Mouse (Mus musculus): ENCODE measurements around the gene Vpreb3. TPM values are rescaled to one million over a fixed set of nuclear protein-coding genes. Genes with fewer than 3 reads are reported as not detected.

Vpreb3 gene
- total RNA-seq (2023): 3.4 TPM

DNA sequence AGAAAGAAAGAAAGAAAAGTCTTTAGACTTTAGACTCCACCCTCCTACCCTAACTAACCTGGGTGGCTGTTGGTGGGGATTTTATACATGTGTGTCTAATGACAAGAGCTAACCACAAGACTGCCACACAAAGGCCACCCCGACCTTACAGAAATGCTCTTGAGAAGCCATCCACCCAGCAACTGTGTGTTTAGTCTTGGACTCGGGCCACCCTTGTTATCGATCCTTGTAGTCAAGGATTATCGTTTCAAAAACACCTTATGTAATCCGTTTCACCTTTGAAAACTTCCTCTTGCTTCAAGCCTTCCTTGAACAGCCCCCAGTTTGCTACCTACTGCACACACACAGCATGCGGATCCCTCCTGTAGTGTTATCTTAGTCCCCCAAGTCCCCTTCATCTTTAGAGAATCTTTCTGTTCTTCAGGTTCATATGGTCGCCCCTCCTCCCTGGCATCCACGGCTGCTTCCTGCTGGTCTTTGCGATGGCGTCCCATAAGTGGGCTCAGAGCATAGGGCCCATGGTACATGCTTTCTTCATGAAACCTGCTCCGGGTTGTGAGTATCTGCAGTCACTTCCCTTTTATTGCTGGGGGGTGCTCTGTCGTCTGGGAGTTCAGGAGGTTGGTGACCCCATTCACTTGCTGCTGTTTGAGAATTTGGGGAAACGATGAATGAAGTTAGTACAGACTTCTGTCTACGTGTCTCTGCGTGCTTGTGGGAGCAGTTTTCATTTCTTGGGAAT is at the start of gene Vpreb3:
Gene Vpreb3, plus strand, starts transcription at position 322 of the 742 bp plus-strand sequence.

DNA sequence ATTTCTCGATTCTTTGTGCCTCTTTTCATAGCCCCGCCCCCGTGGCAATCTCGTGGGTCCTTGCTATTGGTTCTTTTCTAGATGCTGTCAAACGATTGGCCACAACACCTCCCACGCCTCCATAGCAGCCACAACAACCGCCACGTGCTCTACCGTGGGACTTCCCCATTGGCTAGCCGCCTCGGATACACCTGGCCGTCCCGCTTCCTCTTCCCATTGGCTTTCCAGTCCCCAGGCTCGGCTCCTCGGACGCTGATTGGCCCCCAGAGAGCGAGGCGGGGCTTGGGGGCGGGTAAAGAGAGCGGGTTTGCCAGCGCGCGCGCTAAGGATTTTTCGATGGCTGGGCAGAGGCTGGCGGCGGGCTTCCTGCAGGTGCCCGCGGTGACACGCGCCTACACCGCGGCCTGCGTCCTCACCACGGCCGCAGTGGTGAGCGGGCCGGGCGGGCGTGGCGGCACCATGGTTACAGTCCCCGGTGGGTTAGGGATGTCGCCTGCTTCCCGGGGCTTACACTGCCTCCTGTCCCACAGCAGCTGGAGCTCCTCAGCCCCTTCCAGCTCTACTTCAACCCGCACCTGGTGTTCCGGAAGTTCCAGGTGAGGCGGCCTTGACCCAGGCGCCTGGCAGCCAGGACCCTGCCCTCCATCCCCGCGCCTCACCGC is 49.6 kb upstream of the Vpreb3 start, which contains the start of gene Derl3:
Gene Derl3, plus strand, starts transcription at position 325 of the 662 bp plus-strand sequence.

DNA sequence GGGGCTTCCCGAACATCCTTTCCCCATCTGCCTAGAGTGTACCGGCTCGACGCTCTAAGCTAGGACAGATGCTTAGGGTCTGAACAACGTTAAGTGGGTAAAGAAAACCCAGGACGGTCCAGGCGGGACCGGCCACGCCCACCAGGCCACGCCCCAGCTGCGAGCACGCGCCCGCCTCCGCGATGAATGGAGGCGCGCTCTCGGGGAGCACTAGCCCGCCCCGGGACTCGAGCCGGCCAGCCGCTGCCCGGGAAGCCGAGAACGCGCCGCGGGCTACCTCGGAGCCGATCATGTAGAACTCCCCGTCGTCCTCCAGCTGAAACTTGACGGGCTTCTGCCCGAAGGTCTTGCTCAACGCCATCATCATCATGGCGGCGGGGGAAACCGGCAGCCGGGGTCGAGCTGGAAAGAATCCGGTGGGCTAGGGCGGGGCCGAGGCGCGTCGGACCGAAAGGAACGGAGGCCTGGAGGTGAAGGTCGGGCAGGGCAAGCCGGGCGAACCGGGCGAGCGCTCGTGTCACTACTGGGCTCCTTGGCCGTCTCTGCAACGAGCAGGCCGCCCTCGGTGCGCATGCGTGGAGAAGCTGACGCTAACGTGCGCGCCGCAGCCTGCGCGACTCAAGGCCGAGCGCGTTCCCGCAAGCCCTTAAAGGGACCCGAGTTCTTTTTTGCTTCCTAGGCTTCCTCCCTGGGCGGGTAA is 21.7 kb upstream of the Vpreb3 start, which contains the start of gene Smarcb1:
Gene Smarcb1, minus strand, starts transcription at position 592 of the 700 bp plus-strand sequence.

DNA sequence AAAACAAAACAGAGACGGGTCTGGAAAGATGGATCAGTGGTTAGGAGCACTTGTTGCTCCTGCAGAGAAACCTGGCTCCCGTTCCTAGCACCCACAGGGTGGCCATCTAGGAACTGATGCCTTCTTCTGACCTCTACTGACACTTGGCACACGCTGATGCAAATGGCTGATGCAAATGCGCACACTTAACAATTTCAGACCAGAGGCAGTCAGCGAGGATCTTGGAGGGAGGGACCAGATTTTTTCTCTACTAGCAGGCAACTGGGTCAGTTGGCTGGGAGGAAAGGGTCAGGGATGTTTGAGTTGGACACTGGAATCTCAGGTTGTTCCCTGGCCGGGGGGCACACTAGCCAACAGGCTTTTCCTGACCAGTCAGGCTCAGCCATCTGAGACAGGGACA is 10.0 kb upstream of the Vpreb3 start, which contains the start of gene Chchd10:
Gene Chchd10, plus strand, starts transcription at position 240 of the 400 bp plus-strand sequence.

DNA sequence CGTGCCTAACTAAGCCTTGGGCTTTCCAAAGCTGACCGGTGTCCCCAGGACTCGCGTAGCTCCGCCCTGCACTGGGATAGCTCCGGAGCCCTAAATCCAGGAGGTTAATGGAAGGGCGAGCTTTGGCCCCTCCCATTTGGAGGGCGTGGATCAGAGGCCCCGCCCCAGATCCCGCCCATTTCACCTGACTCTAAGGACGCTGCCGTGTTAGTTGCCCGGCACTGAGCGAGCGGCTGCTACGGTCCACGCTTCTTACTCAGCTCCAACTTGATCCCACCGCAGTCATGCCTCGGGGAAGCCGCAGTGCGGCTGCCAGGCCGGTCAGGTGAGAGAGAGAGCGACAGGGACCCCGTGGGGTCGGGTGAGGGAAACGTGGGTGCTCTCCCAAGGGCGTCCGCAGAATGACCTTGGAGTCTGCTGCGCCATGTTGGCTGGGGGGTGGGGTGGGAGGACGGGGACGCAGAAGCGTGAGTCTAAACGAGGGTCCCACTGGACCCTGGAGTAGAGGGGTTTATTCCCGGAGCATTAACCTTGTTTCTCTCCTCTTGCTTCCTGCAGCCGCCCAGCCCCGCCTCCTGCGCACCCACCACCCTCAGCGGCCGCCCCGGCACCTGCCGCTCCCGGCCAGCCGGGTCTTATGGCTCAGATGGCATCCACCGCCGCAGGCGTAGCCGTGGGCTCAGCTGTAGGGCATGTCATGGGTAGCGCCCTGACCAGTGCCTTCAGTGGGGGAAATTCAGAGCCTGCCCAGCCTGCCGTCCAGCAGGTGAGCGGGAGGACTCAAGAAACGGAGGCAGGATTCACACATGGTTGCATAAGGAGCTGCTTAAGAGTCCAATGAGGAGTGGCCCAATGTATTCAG is 6.9 kb upstream of the Vpreb3 start, which contains the start of gene Mmp11:
Gene Mmp11, minus strand, starts transcription at position 817 of the 862 bp plus-strand sequence.

DNA sequence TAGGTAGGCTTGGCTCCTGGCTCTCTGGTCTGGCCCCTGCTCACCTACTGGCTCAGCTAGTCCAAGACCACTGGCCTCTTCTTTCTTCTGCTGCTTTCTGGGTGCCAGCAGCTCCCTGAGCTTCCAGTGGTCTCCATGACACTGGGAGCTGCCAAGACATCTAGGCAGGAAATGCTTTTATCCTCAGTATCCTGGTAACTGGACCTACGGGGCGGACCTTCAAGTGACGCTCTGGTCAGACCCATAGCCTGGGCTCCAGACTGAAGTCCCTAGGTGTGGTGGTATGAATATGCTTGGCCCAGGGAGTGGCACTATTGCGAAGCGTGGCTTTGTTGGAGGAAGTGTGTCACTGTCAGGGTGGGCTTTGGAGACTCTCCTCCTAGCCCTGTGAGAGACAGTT is 2.3 kb upstream of the Vpreb3 start, which contains the start of gene Gm867:
Gene Gm867, minus strand, starts transcription at position 153 of the 400 bp plus-strand sequence.

DNA sequence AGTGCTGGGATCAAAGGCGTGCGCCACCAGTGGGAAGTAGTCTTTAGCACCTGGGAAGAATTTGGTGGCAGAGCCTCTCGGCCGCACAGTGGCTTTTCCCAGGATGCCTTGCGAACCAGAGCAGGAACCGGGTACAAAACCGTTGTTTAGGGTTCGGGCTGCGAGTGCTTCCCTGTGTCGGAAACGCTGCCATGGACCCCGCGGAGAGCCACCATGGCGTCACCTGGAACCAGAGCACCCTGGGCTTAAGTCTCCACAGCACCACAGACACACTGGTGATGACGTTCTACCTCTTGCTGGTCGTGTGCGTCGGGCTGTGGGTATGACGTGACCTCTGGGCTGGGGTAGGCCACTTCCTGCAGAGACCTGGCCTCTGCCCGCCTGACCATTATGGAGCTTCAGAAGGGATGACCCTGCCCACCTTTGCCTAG is 11.5 kb downstream of the Vpreb3 start, which contains the start of gene Gm5134:
Gene Gm5134, plus strand, starts transcription at position 134 of the 431 bp plus-strand sequence.

Other genes with a start within 250 kb of the Vpreb3 start
- gene Cabin1, start 178.7 kb upstream of the Vpreb3 start, total RNA-seq (2023): 110 TPM
- 23.0 TPM for gene Ddt, start 169.6 kb upstream of the Vpreb3 start, total RNA-seq (2023)
- not detected for gene Gm20441, start 162.1 kb upstream of the Vpreb3 start, total RNA-seq (2023)
- 2.9 TPM for gene Gstt3, start 161.6 kb upstream of the Vpreb3 start, total RNA-seq (2023)
- gene Gstt1, start 144.5 kb upstream of the Vpreb3 start, total RNA-seq (2023): 1.8 TPM
- gene Gstt4, start 120.5 kb upstream of the Vpreb3 start, total RNA-seq (2023): not detected
- gene Gstt2, start 105.6 kb upstream of the Vpreb3 start, total RNA-seq (2023): 14.0 TPM
- 269 TPM for gene Mif, start 82.8 kb upstream of the Vpreb3 start, total RNA-seq (2023)
- 4.7 TPM for gene Derl3, start 49.6 kb upstream of the Vpreb3 start, total RNA-seq (2023)
- 50.6 TPM for gene Smarcb1, start 21.4 kb upstream of the Vpreb3 start, total RNA-seq (2023)
- 28.0 TPM for gene Chchd10, start 9.9 kb upstream of the Vpreb3 start, total RNA-seq (2023)
- 1.9 TPM for gene Mmp11, start 6.6 kb upstream of the Vpreb3 start, total RNA-seq (2023)
- not detected for gene Gm867, start 2.4 kb upstream of the Vpreb3 start, total RNA-seq (2023)
- 1.2 TPM for gene Gm5134, start 11.5 kb downstream of the Vpreb3 start, total RNA-seq (2023)
- 17.6 TPM for gene Zfp280b, start 89.6 kb downstream of the Vpreb3 start, total RNA-seq (2023)
- gene Slc5a4b, start 167.9 kb downstream of the Vpreb3 start, total RNA-seq (2023): not detected
- gene Slc5a4a, start 204.4 kb downstream of the Vpreb3 start, total RNA-seq (2023): not detected